Mouse (Mus musculus) liver, embryonic 14.5 days (tissue): ENCODE measurements around the gene Rpusd2.

Experiments
- CTCF ChIP-seq: IDR thresholded peaks from 2 replicates; pipeline ENCODE4 v1.5.1; 2016; ENCODE audit warnings: antibody characterized with exemption, low read depth, control low read depth
- EP300 ChIP-seq: IDR thresholded peaks from 2 replicates; pipeline ENCODE4 v1.6.1; 2016; ENCODE audit warnings: antibody characterized with exemption, low read depth

- TF ChIP-seq EP300 = no peak
- no peak for TF ChIP-seq CTCF
Observed at GRCm38 (mm10) chr2:119050132-119050650, 15.6 kb downstream of the Rpusd2 start.
